Mouse (Mus musculus): ENCODE results near the gene Ccm2. TPM values are rescaled to one million over a fixed set of nuclear protein-coding genes. Genes with fewer than 3 reads are reported as not detected.

Gene Ccm2
- total RNA-seq, 2 experiments from 2014 or later, result 40.2 to 50.8 TPM

DNA sequence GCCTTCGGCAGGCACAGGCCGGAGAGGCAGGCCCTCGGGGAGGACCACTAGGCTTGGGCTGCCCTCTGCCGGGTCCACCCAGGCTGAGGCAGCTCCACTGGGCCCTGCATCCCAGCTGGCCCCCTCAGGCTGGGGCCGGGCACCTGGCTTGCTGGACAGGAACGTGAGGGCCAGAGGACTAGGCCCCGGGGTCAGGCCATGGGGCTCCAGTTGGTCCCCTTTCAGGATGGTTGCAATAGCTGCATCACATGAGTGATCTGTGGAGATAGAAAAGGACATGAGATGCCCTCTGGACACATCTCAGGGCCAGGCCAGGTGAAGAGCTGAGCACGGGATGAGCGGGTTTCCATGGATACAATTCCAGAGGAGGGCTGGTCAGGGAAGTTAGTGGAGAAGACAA, 56.0 kb downstream of the Ccm2 start:
- DNase-seq (ENCODE audit: low spot score in 2 of 2), result no peak

DNA sequence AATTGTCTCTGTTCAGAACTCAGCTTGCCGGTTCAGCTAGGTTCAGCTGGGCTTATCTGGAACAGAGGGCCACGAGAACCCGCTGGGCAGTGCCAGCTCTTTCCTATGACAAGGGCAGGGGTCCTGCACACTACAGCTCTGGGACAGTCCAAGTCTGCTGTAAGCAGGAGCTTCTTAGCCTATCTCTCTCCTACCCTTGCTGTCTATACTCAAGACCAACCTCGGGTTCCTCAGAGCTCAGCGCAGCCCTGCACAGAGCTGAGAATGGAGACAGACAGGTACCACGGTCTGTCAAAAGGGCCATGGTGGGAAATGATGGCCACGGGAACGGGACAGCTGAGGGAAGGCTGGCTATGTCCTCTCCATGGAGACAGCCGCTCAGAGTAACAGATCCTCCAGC, 56.5 kb downstream of the Ccm2 start:
- DNase-seq (ENCODE audit: low spot score in 2 of 2), result no peak

DNA sequence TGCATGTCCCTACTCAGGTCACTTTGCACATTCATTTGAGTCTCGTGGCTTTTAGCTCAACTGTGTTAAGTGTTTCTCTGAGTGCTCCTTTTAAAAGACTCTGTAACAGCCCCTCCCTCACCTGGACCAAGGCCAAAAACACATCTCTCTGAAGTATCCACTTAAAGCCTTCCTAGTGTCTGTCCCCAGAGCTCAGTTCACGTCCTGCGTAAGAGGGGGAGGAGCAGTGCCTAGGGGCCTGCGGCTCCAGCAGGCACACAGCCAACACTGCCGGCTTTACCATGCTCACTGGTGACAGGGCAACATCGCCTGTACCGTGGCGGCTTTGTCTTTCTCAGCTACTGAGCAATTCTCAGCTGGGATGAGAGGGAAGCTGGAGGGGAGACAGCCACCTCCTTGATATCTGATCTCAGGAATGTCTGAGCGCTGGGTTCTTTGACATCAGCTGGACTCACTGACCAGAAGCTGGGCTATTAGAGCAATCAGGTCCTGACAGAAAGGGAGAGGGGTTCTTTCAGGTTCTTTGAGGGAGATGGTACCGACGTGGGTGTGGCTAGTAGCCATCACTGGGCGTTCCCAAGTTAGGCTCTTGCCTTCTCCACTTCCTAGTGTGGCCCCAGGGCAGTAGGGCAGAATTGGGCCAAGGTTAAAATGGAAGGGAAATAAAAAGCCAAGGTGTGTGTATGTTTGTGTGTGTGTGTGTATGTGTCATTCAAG, 57.4 kb downstream of the Ccm2 start:
- DNase-seq (ENCODE audit: low spot score in 2 of 2), result no peak

DNA sequence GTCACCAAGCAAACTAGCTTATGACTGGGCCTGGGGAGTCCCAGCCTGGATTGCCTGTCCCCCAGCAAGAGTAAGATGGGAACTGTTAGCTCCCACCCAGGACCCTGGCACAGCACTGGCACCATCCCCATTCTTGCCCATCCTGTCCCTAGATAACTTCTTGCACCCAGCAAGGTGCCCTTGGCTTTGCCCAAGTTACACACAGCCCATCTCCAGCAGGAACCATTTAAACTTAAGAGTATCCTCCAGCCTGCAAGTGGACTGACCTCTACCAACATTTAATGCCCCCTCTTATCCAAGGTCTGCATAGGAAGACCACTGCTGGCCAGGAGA, 57.9 kb downstream of the Ccm2 start:
- DNase-seq (ENCODE audit: low spot score in 2 of 2), result no peak

DNA sequence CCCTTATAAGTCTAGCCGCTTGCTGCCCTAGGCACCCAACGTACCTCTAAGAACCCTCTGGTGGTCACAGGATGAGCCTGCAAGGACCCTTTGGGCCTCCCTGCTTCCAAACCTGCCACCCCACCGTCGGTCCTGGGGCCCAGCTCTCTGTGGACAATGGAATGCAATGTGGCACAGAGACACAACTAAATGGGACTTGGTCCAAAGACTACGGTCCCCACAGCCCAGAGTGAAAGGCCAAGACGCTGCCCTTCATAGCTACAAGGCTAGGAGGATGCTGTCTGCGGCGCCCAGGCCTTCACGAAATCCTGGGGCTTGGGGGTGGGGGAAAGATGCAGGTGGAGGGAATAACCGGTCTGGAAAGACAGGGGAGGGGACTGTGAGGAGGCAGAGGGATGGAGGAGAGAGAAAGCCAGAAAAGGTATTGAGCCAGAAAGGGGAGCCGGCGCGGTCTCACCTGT, 58.4 kb downstream of the Ccm2 start:
- DNase-seq (ENCODE audit: low spot score in 2 of 2), result no peak

DNA sequence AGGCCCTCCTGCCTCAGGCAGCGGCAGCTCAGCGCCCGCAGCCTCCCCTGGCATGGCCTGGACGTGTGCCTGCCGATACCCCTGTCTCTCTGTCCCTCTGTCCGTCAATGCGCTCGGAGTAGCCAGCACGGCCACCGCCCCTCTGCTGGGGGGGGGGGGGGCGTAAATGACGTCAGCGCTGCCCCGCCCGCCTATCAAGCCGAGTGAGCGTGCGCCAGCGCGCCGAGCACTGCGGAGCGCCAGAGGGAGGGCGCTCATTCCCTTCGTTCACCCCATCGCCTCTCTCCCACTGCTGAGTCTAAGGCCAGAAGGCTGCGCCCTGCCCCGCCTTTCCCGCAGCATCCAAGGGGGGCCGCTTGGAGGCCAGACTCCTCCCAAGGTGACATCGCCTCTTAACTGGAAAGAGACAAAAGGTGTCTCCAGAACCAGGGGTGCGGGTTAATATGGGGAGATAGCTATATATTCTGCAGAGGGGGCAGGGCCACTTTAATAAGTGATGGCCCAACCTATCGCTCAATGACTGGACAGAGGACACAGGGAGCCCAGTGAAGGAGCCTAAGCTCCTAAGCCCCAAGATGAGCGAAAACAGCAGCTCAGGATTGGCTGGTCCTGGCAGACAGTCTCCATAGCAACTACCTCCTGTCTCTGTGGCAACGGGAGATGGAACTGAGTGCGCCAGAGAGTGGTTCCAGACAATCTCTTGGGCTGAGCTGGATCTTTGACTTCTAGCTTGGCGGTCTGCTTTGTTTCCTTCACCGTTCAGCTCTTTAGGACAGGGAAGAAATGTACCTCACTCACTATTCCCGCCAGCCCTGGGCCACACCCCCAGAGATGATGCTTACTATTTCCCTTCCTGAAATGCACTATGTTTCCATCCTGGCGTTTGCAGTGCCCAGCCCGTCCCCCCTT, 59.1 kb downstream of the Ccm2 start, which contains the start of gene Nacad:
Gene Nacad (minus strand): TSS at position 563 of the 909 bp plus-strand sequence.
- no peak for DNase-seq (ENCODE audit: low spot score in 2 of 2)

DNA sequence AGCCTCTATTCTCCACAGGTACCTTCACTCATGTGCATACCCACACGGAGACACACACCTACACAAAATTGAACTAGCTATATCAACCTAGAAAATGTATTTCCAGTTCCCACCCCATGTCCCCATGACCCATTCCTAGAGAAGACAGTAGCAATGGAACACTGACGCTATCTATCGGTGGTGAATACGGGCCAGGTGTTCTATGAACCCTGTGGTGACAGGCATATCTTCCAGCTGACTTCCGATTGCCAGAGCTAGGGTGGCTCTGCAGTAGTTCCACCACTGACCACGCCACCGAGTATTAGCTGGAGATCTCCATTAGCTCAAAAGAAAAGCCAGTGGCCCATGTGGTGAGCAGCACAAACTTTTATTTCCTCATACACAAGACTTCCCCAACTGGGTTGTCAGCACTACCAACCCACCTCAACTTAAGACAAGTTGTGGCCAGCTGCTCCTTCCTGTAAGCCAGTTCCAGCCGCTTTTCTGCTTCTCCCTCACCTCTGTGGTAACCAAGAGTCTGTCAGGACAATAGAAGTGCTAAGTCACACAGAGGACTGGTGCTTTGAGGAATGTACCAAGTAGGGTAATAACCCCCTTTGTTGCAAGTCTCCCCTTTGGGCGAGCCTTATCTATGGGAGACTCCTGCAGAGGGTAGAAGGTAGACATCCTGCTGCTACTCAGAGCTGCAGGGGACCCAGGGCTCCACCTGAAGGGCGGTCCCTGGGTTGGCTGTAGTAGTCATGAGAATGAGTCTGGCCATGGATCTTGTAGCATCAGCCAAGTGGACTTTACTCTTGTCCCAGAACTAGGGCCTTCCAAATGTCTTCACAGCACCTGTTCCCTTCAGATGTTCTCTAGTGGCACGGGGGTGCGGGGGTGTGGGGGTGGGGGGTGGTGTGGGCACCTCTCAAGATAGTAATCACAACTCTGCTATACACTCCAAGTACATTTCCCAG, 68.8 kb downstream of the Ccm2 start:
- DNase-seq (ENCODE audit: low spot score in 2 of 2), result no peak

DNA sequence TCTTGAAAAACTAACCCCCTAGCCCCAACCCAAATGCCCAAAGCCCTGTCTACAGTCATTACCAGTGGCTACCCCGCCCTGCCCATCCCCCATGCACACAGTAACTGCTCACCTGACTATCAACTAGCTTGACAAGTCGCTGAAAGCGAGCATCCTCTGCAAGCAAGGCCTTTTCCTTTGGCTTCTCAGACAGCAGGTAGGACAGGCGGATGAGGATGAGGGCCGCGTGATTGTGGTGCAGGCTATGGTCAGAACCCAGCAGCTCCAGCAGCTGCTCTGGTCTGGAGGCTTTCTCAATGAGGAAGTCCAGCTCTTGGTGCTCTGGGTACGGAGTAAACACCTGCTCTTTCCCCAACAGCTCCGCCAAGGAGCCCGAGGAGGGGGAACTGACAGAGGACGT, 77.0 kb downstream of the Ccm2 start:
- DNase-seq (ENCODE audit: low spot score in 2 of 2), result no peak

DNA sequence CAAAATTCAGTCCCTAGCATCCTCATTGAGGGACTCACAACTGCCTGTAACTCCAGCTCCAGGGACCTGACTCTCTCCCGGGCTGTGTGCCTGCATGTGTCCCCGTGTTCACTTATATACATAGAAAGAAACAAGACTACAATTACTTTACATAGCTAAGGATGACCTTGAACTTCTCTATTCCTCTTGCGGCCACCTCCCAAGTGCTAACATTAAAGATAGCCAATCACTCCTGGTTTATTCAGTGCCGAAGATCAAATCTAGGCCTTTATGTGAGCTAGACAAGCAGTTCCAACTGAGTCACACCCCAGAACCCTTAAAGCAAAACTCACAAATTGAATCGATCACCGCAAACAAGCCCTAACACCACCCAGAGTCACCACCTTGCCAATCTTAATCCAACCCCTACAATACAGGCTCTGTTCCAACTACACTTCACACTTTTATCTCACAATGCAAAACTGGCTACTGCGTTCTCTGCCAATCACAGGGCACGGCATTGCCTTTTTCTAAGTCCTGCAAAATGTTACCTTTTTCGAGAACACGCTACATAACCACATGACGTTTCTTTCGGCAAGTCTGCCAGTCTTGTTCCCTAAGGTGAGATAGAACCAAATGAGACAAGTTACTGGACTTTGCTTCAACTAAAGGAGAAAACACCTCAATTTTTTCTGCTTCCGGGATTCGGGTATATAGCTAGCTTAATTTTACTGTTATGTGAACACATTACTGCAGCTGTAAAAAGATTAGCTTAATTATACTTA, 78.1 kb downstream of the Ccm2 start:
- DNase-seq (ENCODE audit: low spot score in 2 of 2), result no peak

DNA sequence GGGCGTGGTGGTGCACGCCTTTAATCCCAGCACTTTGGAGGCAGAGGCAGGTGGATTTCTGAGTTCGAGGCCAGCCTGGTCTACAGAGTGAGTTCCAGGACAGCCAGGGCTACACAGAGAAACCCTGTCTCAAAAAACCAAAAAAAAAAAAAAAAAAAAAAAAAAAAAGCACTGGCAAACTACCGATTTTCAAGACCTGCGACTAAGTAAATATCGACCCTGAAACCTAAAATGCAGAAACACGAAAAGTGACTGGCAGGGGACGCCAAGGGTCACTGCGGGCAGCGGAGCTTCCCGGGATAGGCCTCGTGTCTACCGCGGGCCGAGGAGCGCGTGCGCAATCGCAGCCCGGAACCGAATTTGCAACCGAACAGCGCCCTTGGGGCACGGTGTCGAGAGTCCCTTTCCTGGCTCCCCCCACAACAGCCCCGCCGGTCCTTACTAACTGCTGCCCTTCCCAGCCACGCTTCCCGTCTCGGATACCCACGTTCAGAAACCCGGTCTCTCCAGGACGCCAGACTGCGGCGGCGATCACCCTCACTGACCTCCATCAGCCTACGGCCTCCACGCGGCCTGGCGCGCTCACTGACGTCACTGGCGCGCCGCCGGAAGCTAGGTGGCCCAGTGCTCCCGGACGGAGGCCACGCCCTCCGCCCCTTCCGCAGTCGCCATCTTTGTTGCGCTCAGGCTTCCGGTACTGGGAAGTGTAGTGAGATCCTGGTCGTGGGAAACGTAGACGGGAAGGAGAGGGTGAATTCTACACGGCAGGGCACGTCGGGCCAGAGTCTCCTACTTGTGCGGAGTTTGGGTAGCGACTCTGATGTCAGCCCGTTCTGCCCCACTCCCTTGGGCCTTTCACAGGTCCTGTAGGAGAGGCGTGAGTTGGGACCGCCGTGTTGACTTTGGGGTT, 79.0 kb downstream of the Ccm2 start, which contains the start of gene Tbrg4:
Gene Tbrg4 (minus strand): TSS at position 590 of the 910 bp plus-strand sequence.
- DNase-seq (ENCODE audit: low spot score in 2 of 2), result peak; percentile 87 to 94

DNA sequence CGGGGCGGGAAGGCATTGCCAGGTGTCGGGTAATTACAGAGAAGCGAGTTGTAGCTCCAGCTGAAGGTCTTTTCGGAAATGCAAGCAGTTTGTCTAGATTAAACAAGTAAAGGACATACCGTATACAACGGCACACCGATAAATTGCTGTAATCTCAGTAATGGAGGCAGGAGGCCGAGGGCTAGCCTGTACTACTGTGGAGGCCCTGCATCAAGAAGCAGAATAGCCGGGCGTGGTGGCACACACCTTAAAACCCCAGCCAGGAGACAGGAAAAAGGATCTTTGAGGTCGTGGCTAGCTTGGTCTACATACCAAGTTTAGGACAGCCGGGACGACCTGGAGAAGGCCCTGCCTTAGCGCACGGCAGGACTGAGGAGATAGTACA, 79.7 kb downstream of the Ccm2 start:
- no peak for DNase-seq (ENCODE audit: low spot score in 2 of 2)

DNA sequence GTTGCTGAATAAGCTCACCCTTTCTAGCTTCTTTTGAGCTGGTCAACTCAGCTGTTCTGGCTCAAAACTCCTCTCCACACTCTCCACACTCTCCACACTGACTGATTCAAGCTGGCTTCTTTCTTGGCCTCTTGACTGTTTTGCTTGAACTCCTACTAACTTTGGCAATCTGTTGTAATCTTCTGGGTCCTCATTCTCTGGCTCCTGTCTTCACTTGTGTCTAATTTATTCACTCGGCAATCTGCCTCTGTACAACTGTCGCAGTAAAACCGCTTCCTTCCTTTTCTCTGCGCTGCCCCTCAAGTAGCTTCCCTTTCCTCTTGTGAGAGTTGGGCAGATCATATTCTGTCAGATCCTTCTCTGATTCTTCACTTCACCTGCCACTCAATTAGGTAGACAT, 81.0 kb downstream of the Ccm2 start:
- DNase-seq (ENCODE audit: low spot score in 2 of 2), result no peak

DNA sequence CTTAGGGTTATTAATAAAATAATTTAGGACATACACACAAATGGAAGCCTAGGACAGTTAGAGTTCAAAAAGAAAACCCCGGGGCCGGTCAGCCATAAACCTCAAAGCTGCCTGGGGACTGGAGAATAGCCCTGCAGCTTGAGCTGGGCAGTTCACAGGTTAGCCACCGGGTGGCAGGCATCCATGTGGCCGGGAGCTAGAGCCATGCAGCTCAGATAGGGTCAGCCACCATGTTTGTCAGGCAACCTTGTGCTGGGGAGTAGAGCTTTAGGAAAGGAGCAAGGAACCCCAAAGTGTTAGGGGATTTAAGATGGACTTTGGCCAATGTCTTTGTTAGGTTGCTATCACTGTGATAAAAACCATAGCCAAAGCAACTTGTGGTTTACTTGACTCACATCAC, 81.9 kb downstream of the Ccm2 start:
- peak in 1 of 2 experiments; percentile 62 for DNase-seq (ENCODE audit: low spot score in 2 of 2)

DNA sequence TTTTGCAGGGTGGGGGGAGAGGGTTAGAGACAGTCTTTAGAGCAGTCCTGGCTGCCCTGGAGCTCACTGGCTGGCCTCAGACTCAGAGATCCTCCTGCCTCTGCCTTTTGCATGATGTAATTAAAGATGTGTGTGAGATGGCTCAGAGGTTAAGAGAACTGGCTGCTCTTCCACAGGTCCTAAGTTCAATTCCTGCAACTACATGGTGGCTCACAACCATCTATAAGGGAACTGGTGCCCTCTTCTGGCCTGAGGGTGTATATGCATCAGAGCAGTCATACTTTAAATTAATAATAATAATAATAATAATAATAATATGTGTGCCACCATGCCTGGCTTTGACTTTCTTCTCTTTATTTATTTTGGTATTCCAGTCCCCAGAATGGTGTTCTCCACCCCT, 83.0 kb downstream of the Ccm2 start:
- DNase-seq (ENCODE audit: low spot score in 2 of 2), result no peak

DNA sequence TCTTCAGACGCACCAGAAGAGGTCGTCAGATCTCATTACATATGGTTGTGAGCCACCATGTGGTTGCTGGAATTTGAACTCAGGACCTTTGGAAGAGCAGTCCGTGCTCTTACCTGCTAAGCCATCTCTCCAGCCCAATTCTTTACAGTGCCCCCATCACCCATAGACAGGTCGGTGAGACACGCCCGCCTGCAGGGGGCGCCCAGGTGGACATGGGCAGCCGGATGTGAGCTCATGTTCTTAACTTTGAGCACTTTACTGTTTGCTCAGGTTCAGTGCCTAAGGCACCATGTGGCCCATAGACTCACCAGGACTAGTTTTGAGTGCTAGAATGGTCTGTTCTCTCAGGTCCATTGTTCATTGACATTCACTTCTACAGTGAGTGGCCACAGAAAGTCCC, 89.5 kb downstream of the Ccm2 start:
- no peak for DNase-seq (ENCODE audit: low spot score in 2 of 2)

DNA sequence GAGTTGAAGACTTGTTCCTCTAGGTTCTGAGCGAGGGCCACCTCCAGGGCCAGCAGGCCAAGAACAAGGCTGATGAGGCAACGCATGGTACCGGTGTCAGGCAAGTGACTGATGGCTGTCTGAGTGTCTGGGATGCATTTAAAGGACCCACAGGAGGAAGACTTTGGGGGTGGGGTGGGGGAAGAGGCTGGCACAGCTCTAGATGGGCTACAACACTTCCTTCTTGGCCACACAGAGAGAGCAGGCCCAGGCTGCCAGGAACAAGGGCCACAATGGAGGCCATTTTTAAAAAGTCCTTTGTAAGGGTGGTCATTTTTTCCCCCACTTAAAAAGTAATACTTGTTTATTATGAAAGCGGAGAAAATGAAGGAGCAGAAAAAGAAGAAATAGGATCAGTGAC, 91.8 kb downstream of the Ccm2 start, which contains the start of gene Wap:
Gene Wap (minus strand): TSS at position 101 of the 400 bp plus-strand sequence.
- DNase-seq (ENCODE audit: low spot score in 2 of 2), result no peak

DNA sequence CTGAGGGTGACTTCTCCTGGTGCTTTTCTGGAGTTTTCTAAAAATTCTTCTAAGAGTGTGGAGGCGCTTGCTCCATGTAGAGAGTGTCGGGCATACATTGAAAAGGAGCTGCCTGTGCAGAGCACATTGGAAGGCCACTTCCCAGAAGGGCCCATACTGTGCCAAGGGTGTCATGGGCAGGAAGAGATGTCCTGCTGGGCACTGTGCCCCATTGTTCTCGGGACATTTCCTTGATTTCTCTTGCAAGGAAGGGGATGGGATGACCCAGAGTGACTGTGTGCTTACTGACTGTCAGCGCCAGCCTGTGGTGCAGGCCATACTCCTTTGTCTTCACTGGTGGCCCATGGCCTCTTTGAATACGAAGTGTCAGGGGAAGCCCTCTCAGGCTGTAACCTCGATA, 92.4 kb downstream of the Ccm2 start:
- no peak for DNase-seq (ENCODE audit: low spot score in 2 of 2)

DNA sequence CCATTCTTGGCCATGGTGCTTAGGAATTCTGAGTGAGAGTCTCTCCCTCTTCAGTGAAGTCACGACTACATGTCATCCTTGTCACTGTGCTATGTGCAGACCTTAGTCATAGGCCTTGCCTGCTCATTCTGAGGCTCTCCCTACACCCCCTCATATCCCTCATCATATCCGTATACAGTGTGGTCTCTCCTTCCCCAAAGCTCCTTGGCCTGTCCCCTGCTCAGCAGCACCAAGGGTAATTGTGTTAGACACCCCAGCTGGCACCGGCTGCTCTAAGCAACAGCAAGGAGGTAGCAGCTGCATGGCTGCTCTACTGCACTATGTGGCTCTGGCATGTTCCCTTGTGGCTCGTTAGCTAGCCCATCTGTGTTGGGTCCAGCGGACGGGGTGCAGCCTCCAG, 97.9 kb downstream of the Ccm2 start:
- DNase-seq (ENCODE audit: low spot score in 2 of 2), result peak in 1 of 2 experiments; percentile 33

Measured in gastrocnemius, postnatal 4 days (tissue).